ENCODE assay signal across 17 mouse cellular contexts in the genomic region with DNA sequence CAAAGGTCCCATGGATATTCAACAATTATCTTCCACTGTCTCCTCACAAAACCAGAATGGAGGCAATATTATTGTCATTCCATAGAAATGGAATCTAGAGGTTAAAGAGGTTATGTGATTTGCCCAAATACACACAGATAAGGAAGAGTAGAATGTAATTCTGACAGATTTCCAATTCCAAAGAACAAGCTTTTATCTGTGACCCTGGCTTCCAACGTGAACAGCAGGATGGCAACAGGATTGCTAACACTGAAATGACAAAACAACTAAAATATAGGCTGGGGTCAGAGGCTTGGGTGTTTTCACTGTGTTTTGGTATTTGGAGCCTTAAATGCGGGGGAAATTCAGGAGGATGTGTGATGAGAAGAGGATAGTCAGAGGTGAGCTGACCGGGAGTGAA.
"Had no signal": no experiment of that assay in that cellular context is flagged by ENCODE, and none has a peak within 500 bp of the region (broad histone marks: within the 10 kb centered on the region; RNA-seq: fewer than 3 reads in every experiment).

No protein-coding gene starts in this region.

- H3K27me3 ChIP-seq: neural tube, embryonic 12.5 days; neural tube, embryonic 13.5 days; neural tube, embryonic 15.5 days; stomach, embryonic 15.5 days had no signal

- DNase-seq: retina, postnatal 1 day; right cerebral cortex, adult 18-20 months; right cerebral cortex, postnatal 14 days; right cerebral cortex, postnatal 25 days; right cerebral cortex, postnatal 4 days; spleen, adult 18-20 months; thymus, adult 18-20 months; thymus, adult 2 months; thymus, postnatal 14 days; thymus, postnatal 25 days; thymus, postnatal 36 days; thymus, postnatal 4 days had no signal

- H3K4me3 ChIP-seq: neural tube, embryonic 12.5 days; neural tube, embryonic 13.5 days; neural tube, embryonic 15.5 days; stomach, embryonic 15.5 days had no signal

- H3K4me1 ChIP-seq: neural tube, embryonic 12.5 days; neural tube, embryonic 13.5 days; neural tube, embryonic 15.5 days; stomach, embryonic 15.5 days had no signal

- H3K9ac ChIP-seq: neural tube, embryonic 12.5 days; neural tube, embryonic 13.5 days; neural tube, embryonic 15.5 days; stomach, embryonic 15.5 days had no signal

- H3K36me3 ChIP-seq: neural tube, embryonic 12.5 days; neural tube, embryonic 13.5 days; neural tube, embryonic 15.5 days; stomach, embryonic 15.5 days had no signal

- H3K9me3 ChIP-seq: neural tube, embryonic 12.5 days; neural tube, embryonic 13.5 days; neural tube, embryonic 15.5 days; stomach, embryonic 15.5 days had no signal

- H3K27ac ChIP-seq: neural tube, embryonic 12.5 days; neural tube, embryonic 13.5 days; neural tube, embryonic 15.5 days; stomach, embryonic 15.5 days; stomach, postnatal 0 days had no signal
